18 mouse cellular contexts compared by ENCODE assay signal in the genomic region with DNA sequence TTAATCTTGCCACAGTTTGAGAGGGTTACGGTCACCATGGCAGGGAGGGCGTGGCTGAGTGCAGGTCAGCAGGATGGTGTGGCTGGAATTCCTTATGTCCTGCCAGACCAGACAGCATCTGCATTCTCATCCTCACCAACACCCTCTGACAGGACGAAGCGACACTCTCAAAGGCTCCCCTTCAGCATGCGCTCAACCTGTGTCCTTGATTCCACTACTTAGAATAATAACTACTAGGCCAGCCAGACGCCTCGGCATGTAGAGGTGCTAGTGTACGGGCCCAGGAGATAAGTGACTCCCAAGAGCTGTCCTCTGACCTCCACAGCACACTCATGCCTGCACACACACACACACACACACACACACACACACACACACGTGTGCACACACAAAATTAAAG.
"Had no signal": no experiment of that assay in that cellular context is flagged by ENCODE, and none has a peak within 500 bp of the region (broad histone marks: within the 10 kb centered on the region; RNA-seq: fewer than 3 reads in every experiment).

No protein-coding gene starts in this region.

- H3K4me1 ChIP-seq: liver, embryonic 12.5 days; liver, embryonic 15.5 days; midbrain, embryonic 15.5 days; neural tube, embryonic 12.5 days had no signal

- H3K36me3 ChIP-seq: limb, embryonic 10.5 days; limb, embryonic 13.5 days; liver, embryonic 12.5 days; liver, embryonic 15.5 days; midbrain, embryonic 12.5 days; midbrain, embryonic 15.5 days; neural tube, embryonic 12.5 days; neural tube, embryonic 15.5 days had no signal

- H3K9me3 ChIP-seq: limb, embryonic 10.5 days; limb, embryonic 13.5 days; liver, embryonic 12.5 days; liver, embryonic 15.5 days; midbrain, embryonic 12.5 days; midbrain, embryonic 15.5 days; neural tube, embryonic 12.5 days; neural tube, embryonic 15.5 days had no signal

- H3K9ac ChIP-seq: limb, embryonic 13.5 days; liver, embryonic 12.5 days; liver, embryonic 15.5 days; midbrain, embryonic 12.5 days; midbrain, embryonic 15.5 days; neural tube, embryonic 12.5 days; neural tube, embryonic 15.5 days had no signal

- H3K4me2 ChIP-seq: limb, embryonic 13.5 days; liver, embryonic 12.5 days; liver, embryonic 15.5 days; midbrain, embryonic 12.5 days; midbrain, embryonic 15.5 days; neural tube, embryonic 12.5 days; neural tube, embryonic 15.5 days had no signal

- DNase-seq: kidney, postnatal 25 days; layer of hippocampus, adult 9-11 months; liver; lung, adult 2 months; thymus, adult 2 months; thymus, postnatal 25 days had no signal

- H3K27ac ChIP-seq: kidney, postnatal 0 days; layer of hippocampus, adult 2 months; limb, embryonic 10.5 days; limb, embryonic 13.5 days; liver, embryonic 12.5 days; liver, embryonic 15.5 days; macrophage; midbrain, embryonic 12.5 days; midbrain, embryonic 15.5 days; neural tube, embryonic 12.5 days; neural tube, embryonic 15.5 days had no signal

- H3K4me3 ChIP-seq: layer of hippocampus, adult 2 months; limb, embryonic 10.5 days; limb, embryonic 13.5 days; liver, embryonic 12.5 days; liver, embryonic 15.5 days; midbrain, embryonic 12.5 days; midbrain, embryonic 15.5 days; neural tube, embryonic 12.5 days; neural tube, embryonic 15.5 days had no signal

- ATAC-seq: liver, embryonic 12.5 days; lung, postnatal 0 days; midbrain, embryonic 15.5 days had no signal

- H3K27me3 ChIP-seq: limb, embryonic 13.5 days; liver, embryonic 12.5 days; liver, embryonic 15.5 days; midbrain, embryonic 12.5 days; midbrain, embryonic 15.5 days; neural tube, embryonic 12.5 days; neural tube, embryonic 15.5 days had no signal
